Mouse (Mus musculus): ENCODE results near the gene Cdon.

GRCm38 (mm10) chr9:35405038-35405905 lies 15.7 kb upstream of the Cdon start:
- no peak for TF ChIP-seq GATA1 (IDR thresholded peaks at IDR 0.05; ENCODE audit: borderline replicate concordance, low read length)
- no peak for TF ChIP-seq CTCF (IDR thresholded peaks at IDR 0.05; ENCODE audit: low read depth, low read length)
- no peak for TF ChIP-seq POLR2AphosphoS5 (IDR thresholded peaks at IDR 0.05; ENCODE audit: insufficient replicate concordance, low read depth, low read length)
- TF ChIP-seq GATA2 (IDR thresholded peaks at IDR 0.05; ENCODE audit: borderline replicate concordance, low read depth, low read length) = no peak

Measured in G1E (cell line).